Mouse (Mus musculus) cerebellum, adult 2 months (tissue): ENCODE measurements around the gene Alkbh5.

Experiments
- CTCF ChIP-seq: fragments of 200-500 bp; IDR thresholded peaks from 2 replicates; pipeline ENCODE4 v1.5.1; 2011; ENCODE audit warnings: low read depth, mild to moderate bottlenecking, control low read depth, low read length, moderate library complexity, borderline replicate concordance; ENCODE audit not compliant: insufficient read depth
- POLR2A ChIP-seq: fragments of 200-500 bp; IDR thresholded peaks from 2 replicates; pipeline ENCODE4 v1.6.1; 2011; ENCODE audit warnings: low read length, control low read depth, borderline replicate concordance; ENCODE audit not compliant: insufficient read depth

GRCm38 (mm10) chr11:60522027-60522426, 14.2 kb upstream of the Alkbh5 start:
- TF ChIP-seq CTCF (no peak), POLR2A (no peak)
